Mouse (Mus musculus): ENCODE results near the gene Flad1.
A peak's percentile ranks its signal among the peaks of the same experiment; 100 is the strongest.
"Not testable (repeated sequence)": the region's sequence is repeated elsewhere in the genome, so short reads cannot be mapped to it uniquely, and the experiment has no call there.

Flad1 gene

DNA sequence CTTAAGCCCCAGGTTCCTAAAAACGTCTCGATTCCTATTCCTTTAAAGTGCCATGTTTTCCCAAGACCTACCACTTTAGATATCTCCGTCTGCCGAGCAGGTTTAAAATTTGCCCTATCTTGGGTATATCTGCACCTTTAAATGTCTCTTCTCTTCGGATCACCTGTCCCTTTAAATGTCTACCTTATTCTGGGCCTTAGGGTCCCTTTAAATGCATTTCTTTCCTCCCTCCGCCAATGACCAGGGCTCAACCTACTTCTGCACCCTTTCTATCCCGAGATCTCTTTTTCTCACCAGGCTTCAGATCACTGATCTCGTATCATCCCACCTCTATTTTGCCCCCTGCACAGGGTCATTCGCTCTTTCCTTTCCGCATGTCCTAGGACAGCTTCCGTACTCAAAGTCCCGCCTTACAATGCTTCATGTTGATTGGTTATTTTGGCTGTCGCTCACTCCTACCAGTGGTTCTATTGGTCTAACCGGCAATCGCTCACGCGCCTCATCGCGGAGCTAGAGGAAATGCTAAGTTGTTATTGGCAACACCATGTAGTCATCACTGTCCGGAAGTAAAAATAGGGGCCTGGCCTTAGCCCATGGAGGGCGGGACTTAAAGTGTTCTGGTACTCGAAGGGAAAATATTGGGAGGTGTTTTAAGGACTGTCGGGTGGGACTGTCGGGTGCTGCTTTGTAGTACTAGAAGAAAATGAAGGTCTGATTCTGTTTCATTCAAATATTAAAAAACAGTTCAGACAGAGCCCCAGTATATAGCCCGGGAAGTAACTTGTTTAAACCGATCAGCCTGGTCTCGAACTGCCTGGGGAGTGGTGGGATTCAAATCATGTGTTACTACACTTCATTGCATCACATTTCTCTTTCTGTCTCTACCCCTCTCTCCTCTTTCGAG lies at the start of gene Flad1:
Gene Flad1 (minus strand): TSS at position 381 of the 904 bp plus-strand sequence.
- DNase-seq: peak; percentile 100

DNA sequence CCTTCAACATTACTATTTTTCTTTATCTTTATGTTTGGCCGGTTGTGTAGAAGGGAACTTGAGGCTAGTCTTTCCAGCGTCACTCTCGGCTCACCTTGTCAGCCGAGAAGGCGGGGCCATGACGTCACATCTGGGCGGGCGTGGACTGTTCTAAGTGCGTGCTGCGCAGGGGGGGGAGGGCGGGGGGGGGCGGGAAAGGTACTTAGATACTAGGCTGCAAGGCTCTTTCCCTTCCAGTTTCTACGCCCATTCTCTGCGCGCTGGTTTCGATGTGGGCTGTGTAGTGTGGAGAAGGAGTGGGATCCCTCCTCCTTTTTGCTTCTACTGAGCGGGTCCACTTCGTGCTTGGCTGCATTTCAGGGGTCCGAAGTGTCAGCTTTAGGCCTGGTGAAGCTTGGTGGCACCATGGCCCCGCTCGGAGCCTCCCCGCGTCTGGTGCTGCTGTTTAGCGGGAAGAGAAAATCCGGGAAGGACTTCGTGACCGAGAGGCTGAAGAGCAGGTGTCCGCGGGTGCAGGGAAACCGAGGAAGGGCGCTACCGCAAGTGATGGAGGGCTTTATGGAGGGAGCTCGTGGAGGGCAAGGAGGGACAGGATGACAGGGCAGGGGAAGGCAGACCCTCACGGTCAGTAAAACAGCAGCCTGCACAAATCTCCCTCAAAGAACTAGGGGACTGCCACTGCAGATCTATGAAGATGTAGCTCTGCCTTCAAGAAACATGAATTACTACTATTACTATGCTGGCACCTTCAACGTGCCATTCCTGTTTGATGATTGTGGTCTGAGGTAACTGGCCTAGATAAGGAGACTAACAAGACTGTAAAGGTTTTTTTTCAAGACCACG lies 47.5 kb upstream of the Flad1 start:
- DNase-seq: peak; percentile 92

DNA sequence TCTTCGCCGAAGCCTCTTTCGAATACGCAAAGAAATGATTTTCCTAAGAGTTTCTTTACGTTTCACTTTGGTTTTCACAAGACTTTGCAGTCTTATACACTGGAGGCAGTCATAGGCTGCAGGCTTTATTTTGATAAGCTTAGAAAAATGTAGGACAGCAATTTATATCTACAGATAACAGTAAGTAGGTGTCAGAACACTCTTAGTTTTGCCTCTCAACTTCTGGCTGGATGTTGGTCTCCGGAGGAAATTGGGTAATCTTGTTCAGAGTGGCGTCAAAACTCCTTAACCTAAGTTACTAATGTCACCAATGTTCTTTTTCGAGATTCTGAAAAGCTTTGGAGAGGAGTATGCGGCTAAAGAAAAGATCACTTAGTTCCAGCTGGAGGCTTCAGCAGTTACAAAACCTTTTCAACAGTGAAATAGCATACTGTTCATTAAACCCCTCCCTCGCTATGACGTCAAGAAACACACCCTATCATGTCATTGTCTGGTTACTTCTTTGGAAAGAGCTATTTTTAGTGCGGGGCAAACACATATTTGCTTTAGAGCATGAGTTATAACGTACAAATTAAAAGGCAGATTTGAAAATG lies 46.8 kb upstream of the Flad1 start:
- no peak for DNase-seq

DNA sequence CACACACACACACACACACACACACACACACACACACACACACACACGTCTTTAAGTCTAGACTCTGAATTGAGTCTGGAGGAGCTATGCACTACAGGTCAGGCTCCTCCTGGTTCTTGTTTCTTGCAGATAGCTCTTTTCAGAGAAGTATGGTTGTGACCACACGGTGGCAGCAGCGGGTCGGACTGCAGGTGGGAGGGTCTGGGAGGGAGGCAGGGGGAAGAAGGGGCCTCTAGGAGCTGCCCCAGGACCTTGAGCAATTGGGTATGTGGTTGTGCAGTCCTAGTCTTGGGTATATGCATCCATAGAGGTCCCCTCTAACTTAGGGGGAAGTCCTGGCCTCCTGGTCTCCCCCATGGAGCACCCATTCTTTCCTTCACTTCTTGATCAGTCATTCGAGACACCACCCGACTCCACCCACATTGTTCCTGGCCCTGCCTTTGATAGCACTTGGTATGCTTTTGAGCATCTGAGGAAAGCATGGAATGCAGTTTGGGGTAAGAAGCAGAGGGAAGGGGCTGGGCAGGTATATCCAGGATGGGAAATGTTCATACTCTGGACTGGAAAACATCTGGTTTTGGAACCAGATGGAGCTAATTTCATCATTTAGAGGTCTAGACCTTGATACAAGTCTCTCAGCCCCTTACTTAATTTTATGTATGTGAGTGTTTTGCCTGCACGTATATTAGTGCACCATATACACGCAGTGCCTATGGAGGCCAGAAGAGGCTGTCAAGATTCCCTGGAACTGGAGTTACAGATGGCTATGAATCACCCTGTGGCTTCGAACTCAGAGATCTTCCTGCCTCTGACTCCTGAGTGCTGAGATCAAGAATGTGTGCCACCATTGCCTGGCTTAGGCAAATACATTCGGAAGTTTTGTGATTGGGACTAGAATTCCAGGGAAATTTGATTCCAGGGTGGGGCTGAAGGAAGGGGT lies 45.3 kb upstream of the Flad1 start:
- DNase-seq: peak; percentile 50

DNA sequence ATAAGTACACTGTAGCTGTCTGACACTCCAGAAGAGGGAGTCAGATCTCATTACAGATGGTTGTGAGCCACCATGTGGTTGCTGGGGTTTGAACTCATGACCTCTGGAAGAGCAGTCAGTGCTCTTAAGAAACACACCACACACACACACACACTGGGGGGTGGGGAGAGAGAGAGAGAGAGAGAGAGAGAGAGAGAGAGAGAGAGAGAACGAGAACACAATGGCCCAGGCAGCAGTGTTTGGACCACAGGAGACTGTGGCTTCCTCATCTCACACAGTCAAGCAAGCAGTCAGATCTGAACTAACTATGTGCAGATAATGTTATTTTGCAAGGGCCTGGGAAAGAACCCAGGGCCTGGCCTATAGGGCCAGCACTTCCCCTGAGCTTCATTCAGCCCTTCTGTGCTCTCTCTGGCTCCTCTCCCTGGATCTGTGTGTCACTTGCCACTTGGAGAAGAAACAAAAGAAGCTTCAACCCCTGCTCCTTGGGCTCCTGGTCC lies 44.2 kb upstream of the Flad1 start:
- no peak for DNase-seq

DNA sequence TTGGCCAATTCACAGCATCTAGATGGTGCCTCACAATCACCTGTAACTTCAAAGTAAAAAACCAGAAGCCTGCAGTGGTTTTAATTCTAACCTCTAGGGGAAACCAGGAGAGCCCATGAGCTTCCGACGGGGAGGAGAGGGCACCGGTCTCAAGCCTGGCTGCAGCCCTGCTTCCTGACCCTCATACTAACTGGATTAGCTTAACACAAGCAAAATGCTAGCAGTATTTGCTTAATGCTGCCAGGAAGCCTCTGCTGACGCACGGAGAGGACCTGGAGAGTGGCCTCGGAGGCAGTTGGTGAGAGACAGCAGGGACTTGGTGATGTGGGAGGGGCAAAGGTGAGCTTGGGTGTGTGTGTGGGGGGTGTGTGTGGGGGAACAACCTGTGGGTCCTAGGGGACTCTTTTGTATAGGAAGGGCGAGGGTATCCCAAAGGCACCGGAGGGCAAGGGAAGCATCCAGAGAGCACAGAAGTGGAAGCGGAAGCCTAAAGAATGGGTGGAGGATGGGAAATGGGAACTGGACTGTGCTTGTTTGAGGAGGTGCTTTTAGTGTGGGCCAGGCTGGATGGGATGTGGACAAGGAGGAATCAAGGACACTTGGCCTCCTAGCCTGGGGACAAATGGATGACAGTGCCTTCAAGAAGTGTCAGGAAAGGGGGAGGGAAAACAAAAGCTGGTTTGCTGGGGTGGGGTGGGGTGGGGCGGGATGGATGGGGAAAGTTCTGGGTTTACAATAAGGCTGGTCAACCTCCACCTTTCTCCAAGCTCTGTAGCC lies 42.9 kb upstream of the Flad1 start, which contains the start of gene Pmvk:
Gene Pmvk (plus strand): TSS at position 141 of the 777 bp plus-strand sequence.
- no peak for DNase-seq

DNA sequence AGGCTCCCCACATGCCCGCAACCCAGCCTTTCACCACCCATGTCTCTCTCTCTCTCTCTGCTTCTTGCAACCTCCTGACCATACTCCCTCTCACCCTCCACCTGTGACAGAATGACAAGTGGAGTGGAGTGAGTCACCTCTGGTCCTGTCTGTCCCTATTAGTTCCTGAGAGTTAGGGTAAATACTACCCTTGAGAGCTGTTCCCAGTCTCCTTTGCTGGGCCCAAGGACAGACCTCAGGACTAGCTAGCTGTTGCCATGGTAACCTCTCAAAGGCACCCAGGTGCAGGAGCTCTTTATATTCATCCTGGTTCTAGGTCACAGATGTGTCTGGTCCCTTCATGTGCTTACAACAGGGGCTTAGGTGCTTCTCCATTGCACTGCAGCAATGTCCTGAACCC lies 40.2 kb upstream of the Flad1 start:
- no peak for DNase-seq

DNA sequence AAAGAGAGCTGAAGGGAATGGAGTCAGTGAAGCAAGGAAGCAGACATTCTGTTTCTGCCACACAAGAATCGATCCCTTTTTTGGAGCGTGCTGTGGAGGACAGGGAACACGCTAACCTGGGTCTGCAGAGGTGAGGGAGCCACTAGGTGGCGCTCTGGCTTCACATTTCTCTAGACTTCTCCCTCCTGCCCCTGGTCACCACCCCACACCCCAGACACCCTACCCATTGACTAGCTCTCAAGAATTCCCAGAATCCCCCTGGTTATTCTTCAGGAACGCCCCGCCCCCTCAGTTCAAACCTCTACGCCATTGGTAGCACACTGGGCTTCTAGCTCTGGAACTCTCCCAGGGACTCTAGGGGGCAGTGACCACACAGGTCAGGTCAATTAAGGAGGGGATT lies 37.9 kb upstream of the Flad1 start:
- peak; percentile 77 for DNase-seq

DNA sequence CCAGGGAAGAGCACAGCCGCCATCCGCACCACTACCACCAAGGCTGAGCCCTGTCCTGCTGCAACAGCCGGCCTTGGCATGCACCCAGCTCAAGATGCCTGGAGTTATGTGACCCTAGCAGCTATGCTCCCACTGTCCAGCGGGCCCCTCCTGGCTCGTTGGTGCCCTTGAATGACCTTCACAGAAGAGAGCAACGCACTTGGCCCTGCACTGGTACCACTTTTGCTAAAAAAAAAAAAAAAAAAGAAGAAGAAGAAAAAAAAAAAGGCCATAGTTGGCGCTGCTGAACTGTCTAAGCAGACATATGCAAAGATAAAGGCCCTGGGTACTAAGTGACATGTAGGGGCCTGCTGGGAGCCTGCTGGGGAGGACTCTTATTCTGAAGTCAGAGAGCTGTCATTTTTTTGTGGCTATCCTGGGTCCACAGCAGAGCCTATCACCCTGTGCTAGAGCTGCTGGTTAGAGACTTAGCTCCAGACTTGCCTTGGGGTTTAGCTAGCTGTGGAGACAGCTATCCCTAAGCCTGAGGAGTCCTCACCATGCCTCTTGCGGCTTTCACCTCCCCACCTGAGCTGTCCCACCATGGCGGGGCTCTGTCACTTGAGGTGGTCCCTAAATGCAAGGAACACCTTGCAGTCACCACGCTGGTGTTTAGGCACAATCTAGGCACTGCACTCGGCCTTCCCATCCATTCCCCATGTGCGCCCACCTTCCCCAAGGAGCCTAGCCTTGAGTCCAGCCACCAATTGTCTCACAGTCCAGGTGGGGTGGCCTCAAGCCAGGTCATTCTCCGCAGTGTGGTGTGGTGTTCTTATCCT lies 37.3 kb upstream of the Flad1 start:
- no peak for DNase-seq

DNA sequence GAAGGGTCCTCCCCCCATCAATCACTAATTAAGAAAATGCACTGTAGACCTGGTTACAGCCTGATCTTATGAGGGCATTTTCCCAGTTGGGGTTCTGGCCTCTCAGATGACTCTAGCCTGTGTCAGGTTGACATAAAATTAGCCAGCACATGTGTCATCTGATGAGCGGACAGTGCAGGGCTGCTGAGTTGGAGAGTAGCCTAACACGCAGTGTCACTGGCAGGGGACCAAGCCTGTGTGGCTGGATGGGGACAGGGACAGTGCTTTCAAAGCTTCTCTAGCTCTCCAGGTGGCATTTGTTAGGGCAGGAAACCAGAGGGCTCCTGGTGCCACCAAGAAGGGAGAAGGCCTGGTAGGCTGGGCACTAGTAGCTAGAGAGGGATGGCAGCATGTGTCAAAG lies 29.0 kb upstream of the Flad1 start:
- DNase-seq: no peak

DNA sequence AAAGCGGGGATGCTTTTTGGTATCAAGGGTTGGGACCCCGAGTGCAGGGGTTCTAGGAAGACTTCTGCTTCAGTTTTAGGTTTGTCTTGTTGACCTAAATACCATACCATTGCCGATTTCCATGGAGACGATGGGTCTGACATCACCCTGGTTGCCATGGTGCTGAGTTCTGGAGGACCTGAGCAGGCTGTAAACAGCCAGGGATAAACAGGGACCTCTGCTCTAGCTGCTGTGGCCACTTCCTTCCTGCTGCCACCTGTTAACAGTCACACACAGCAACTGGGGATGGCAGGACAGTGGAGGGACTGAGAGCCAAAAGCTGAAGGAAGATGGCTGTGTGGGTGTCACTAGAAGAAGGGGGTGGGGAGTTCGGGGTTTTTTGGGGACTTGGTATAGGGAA lies 25.6 kb upstream of the Flad1 start:
- no peak for DNase-seq

DNA sequence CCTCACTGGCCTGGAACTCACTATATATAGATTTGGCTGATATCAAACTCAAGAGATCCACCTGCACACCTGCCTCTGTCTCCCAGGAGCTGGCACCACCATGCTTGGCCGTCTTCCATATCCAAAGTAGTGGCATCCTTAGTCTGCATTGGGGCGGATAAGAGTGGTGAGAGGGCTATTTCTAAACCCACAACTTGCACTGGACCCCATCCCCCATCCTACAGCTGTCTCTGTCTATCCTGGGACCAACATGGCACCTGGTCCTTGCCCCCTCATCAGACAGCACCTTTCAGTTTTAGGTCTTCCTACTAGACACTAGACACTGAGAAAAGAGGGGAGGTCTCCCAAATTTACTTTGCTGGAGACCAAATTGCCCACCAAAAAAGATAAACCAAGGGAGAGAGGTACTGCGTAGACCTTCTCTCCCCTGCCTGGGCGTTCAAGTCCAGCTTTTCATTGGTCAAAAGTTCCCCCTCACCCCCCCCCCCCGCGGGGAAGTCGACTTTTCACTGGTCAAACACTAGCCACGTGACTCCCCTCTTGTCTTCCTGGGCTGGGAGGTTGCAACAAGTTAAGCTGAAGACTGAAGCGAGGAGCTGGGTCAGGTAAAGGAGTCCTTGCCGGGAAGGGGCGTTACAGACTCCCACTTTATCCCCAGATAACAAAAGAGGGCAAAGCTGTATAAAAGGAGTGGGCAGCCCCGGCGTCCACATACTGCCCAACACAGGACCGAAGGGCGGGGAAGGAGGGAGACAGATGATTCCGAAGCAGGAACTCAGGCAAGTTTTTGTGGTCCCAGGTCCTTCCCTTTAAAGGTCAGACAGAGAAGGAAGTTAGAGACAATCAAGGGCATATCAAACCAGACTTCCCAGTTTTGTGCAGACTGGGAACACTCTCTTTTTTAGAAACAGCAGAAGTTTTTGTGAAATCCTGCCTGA lies 24.8 kb upstream of the Flad1 start, which contains the start of gene Pbxip1:
Gene Pbxip1 (plus strand): TSS at position 531 of the 938 bp plus-strand sequence.
- peak; percentile 14 for DNase-seq

DNA sequence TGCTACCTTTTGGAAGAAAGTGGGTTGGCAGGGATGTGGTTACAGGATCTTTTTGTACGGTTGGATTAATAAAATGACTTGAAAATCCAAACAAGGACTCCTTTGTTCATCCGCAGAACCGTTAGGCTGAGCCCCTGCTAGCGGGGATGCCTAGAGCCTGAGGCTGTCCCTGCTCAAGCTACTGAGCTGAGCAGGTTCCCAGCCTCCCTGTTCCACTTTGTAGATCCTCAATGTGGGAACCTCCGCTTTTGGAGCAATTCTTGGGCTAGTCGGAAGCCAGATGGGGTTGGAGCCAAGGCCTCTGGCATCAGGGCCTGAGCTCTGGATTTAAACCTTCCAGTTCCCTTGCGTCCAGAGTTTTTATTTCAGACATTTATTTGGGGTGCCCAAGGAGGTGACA lies 23.4 kb upstream of the Flad1 start:
- no peak for DNase-seq

DNA sequence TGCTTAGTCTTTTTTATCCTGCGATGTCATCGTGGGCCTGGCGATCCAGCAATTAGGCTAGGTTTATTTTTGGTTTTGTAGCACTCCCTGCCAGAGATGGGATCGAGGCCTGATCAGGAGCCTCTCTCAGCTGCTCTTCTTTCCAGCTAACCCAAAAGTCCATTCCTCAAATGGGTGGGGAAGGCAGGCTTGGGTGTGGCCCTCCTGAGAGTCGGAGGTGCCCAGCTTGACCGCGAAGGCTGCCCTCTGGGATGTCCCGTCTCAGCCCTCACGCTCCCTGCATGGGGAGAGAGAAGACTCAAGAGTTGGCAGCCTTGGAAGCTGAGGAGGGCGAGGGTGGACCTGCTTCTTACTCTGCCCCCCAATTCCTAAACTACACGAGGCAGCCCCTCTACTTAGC lies 22.9 kb upstream of the Flad1 start:
- peak; percentile 8 for DNase-seq

DNA sequence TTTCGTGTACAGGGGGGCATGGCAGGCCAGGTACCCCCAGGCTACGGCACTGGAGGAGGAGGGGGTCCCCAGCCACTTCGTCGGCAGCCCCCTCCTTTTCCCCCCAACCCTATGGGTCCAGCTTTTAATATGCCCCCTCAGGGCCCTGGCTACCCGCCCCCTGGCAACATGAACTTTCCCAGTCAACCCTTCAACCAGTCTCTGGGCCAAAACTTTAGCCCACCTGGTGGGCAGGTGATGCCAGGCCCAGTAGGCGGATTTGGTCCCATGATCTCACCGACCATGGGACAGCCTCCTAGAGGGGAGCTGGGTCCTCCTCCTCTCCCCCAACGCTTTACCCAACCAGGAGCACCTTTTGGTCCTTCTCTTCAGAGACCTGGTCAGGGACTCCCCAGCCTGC lies 20.9 kb upstream of the Flad1 start:
- peak; percentile 31 for DNase-seq

DNA sequence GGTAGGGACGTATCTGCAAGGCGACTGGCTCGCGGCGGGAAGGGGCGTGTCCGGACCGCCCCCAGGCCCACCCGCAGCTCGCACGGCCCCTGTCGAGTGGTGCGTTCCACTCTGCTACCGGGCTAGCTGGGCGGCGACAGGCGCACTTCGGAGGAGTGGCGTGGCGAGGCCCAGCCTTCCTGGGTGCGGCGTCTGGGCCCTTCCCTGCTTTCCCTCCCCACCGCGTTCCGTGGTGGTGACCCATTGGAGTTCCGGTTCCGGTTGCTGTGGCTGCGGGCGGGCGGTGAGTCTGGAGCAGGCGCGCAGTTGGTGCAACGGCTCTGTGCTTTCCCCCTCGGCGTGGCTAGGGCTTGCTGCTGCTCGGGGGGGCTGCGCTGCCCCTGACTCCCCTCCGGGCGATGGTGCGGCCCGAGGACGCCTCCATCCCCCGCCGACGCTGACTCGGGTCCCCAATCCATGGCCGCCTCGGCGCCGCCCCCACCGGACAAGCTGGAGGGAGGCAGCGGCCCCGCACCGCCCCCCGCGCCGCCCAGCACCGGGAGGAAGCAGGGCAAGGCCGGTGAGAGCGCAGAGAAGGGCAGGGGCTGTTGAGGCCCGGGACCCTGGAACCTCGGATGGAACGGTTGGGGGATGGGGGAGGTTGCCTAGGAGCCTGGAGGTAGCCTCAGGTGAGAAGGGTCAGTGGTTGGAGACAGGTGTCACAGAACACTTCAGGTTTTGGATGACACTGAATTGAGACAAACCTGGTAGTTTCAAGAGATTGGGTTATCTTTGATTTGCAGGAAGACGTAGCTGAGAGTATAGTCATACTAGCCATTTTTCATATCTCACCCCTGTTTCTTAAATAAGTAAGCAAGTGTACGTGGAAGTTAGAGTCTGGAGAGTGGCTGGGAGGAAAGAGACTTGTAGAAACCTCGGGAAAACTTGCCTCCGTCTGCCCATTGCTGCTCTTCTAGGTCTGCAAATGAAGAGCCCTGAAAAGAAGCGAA lies 18.8 kb upstream of the Flad1 start, which contains the start of gene Pygo2:
Gene Pygo2 (plus strand): TSS at position 44 of the 989 bp plus-strand sequence.
- peak; percentile 91 for DNase-seq

DNA sequence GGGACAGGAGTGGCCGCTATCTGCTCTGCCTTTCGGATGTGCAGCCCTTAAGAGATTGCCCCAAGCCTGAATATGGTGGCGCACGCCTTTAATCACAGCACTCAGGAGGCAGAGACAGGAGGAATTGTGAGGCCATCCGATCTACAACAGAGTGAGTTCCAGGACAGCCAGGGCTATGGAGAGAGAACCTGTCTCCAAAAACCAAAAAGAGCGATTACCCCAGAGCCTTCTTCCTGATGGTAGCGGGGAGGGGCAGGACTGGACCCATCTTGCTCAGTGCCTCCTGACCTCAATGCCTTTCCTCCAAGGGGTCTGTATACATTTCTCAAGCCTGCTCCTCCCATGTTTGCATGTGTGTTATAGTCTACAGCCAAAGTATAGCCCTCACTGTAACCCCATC lies 17.4 kb upstream of the Flad1 start:
- not testable (repeated sequence) for DNase-seq

DNA sequence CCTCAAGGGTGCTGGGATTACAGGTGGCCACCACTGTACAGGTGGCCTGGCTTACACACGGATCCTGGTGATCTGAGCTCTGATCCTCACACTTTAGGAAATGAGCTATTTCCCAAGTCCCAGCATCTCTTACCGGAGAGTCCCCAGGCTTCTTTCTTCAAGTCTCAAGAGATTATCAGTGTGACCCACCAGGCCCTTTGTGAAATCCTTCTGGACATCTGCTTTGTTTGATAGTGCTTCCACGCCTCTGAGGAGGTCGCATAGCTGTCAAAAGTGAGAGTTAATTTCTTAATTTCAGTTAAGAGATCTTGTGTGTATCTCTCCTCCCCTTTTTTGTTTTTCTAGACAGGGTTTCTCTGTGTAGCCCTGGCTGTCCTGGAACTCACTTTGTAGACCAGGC lies 14.2 kb upstream of the Flad1 start:
- no peak for DNase-seq

Data from cerebellum, adult 9-10 months (tissue).